Mouse (Mus musculus): ENCODE results near the gene Creb5. TPM values are rescaled to one million over a fixed set of nuclear protein-coding genes. Genes with fewer than 3 reads are reported as not detected.

Gene Creb5
- total RNA-seq, 2 experiments from 2014 or later = 0.84 TPM; not detected in 1

- no peak for ATAC-seq (replicated peaks; ENCODE audit: low FRiP score, poor library complexity, severe bottlenecking)
Observed at GRCm38 (mm10) chr6:53618164-53618563, 331.1 kb downstream of the Creb5 start.

- no peak for ATAC-seq (replicated peaks; ENCODE audit: low FRiP score, poor library complexity, severe bottlenecking)
Observed at GRCm38 (mm10) chr6:53619676-53620075, 332.6 kb downstream of the Creb5 start.

GRCm38 (mm10) chr6:53621295-53621694 is 334.2 kb downstream of the Creb5 start:
- no peak for ATAC-seq (replicated peaks; ENCODE audit: low FRiP score, poor library complexity, severe bottlenecking)

GRCm38 (mm10) chr6:53624455-53625276 is 337.6 kb downstream of the Creb5 start:
- ATAC-seq (replicated peaks; ENCODE audit: low FRiP score, poor library complexity, severe bottlenecking) = no peak

- ATAC-seq (replicated peaks; ENCODE audit: low FRiP score, poor library complexity, severe bottlenecking) = no peak
Observed at GRCm38 (mm10) chr6:53626044-53626443, 339.0 kb downstream of the Creb5 start.

GRCm38 (mm10) chr6:53628714-53629113 is 341.6 kb downstream of the Creb5 start:
- no peak for ATAC-seq (replicated peaks; ENCODE audit: low FRiP score, poor library complexity, severe bottlenecking)

- ATAC-seq (replicated peaks; ENCODE audit: low FRiP score, poor library complexity, severe bottlenecking) = no peak
Observed at GRCm38 (mm10) chr6:53635453-53635852, 348.4 kb downstream of the Creb5 start.

- ATAC-seq (replicated peaks; ENCODE audit: low FRiP score, poor library complexity, severe bottlenecking) = no peak
Observed at GRCm38 (mm10) chr6:53637356-53638351, 350.6 kb downstream of the Creb5 start.

- ATAC-seq (replicated peaks; ENCODE audit: low FRiP score, poor library complexity, severe bottlenecking) = no peak
Observed at GRCm38 (mm10) chr6:53641633-53642605, 354.8 kb downstream of the Creb5 start.

GRCm38 (mm10) chr6:53642826-53643356 is 355.8 kb downstream of the Creb5 start:
- no peak for ATAC-seq (replicated peaks; ENCODE audit: low FRiP score, poor library complexity, severe bottlenecking)

GRCm38 (mm10) chr6:53643481-53643880 is 356.4 kb downstream of the Creb5 start:
- ATAC-seq (replicated peaks; ENCODE audit: low FRiP score, poor library complexity, severe bottlenecking) = no peak

GRCm38 (mm10) chr6:53644056-53644455 is 357.0 kb downstream of the Creb5 start:
- no peak for ATAC-seq (replicated peaks; ENCODE audit: low FRiP score, poor library complexity, severe bottlenecking)

GRCm38 (mm10) chr6:53644971-53645370 is 357.9 kb downstream of the Creb5 start:
- ATAC-seq (replicated peaks; ENCODE audit: low FRiP score, poor library complexity, severe bottlenecking) = no peak

- no peak for ATAC-seq (replicated peaks; ENCODE audit: low FRiP score, poor library complexity, severe bottlenecking)
Observed at GRCm38 (mm10) chr6:53649782-53650181, 362.7 kb downstream of the Creb5 start.

GRCm38 (mm10) chr6:53652691-53653090 is 365.6 kb downstream of the Creb5 start:
- ATAC-seq (replicated peaks; ENCODE audit: low FRiP score, poor library complexity, severe bottlenecking) = no peak

GRCm38 (mm10) chr6:53653706-53654360 is 366.8 kb downstream of the Creb5 start:
- no peak for ATAC-seq (replicated peaks; ENCODE audit: low FRiP score, poor library complexity, severe bottlenecking)

- no peak for ATAC-seq (replicated peaks; ENCODE audit: low FRiP score, poor library complexity, severe bottlenecking)
Observed at GRCm38 (mm10) chr6:53654361-53654824, 367.3 kb downstream of the Creb5 start.

GRCm38 (mm10) chr6:53656466-53656865 is 369.4 kb downstream of the Creb5 start:
- no peak for ATAC-seq (replicated peaks; ENCODE audit: low FRiP score, poor library complexity, severe bottlenecking)

GRCm38 (mm10) chr6:53657483-53657882 is 370.4 kb downstream of the Creb5 start:
- no peak for ATAC-seq (replicated peaks; ENCODE audit: low FRiP score, poor library complexity, severe bottlenecking)
